ENCODE assay signal across 9 mouse cellular contexts in genomic region chr1:119087539-119087938, GRCm38 (mm10). TPM values are rescaled to one million over a fixed set of nuclear protein-coding genes. Genes with fewer than 3 reads are reported as not detected.
A peak's percentile ranks its signal among the peaks of the same experiment; 100 is the strongest.
DNase-seq lines count a peak whose midpoint lies in the region; ATAC-seq lines count a peak whose summit lies in the region.
"Had no signal": no experiment of that assay in that cellular context is flagged by ENCODE, and none has a peak within 500 bp of the region (broad histone marks: within the 10 kb centered on the region; RNA-seq: fewer than 3 reads in every experiment).

No protein-coding gene starts in this region.

- H3K4me2 ChIP-seq in liver, embryonic 13.5 days, result no peak overlapping the region
- H3K4me2 ChIP-seq in neural tube, embryonic 12.5 days (replicated peaks), result no peak overlapping the region
- H3K4me2 ChIP-seq: heart, embryonic 13.5 days had no signal

- WGBS in liver, embryonic 13.5 days (ENCODE audit: insufficient replicate concordance), result 9% methylated on average over 3 of the region's 3 CpGs
- 14% methylated on average over 3 of the region's 3 CpGs for WGBS in neural tube, embryonic 12.5 days

- no peaks in the 10 kb centered on the region for H3K27me3 ChIP-seq in liver, embryonic 13.5 days
- H3K27me3 ChIP-seq in neural tube, embryonic 12.5 days (replicated peaks), result no peaks in the 10 kb centered on the region; the same call in 1 of the 2 replicates

- H3K27ac ChIP-seq in liver, embryonic 13.5 days, result no peak overlapping the region
- H3K27ac ChIP-seq in neural tube, embryonic 12.5 days, result no peak overlapping the region
- H3K27ac ChIP-seq: heart, embryonic 13.5 days had no signal

- peaks cover 6% of the 10 kb centered on the region for H3K4me1 ChIP-seq in liver, embryonic 13.5 days (replicated peaks)
- H3K4me1 ChIP-seq in neural tube, embryonic 12.5 days, result no peaks in the 10 kb centered on the region

- H3K4me3 ChIP-seq in liver, embryonic 13.5 days (replicated peaks), result no peak overlapping the region
- H3K4me3 ChIP-seq in neural tube, embryonic 12.5 days, result no peak overlapping the region
- H3K4me3 ChIP-seq: heart, embryonic 13.5 days had no signal

- peak; percentile 32 for DNase-seq in CD4-positive helper T cell, adult 2 months (ENCODE audit: low read depth, low spot score)
- DNase-seq in adrenal gland, adult 8-10 months, result peak; percentile 59
- DNase-seq in embryo, embryonic 11 days, result peak; percentile 83
- peak; percentile 72 to 91 for DNase-seq in heart, adult 18-20 months
- DNase-seq in kidney, postnatal 10 days, result peak; percentile 87
- peak; percentile 26 for DNase-seq in liver, embryonic 13.5 days
- peak; percentile 78 for DNase-seq in thymus, postnatal 0 days (ENCODE audit: low spot score)

- ATAC-seq in liver, embryonic 13.5 days (ENCODE audit: low read depth), result 0 out of 2 replicates have a peak, but pooled peaks have one; percentile 55
- peak; percentile 25; the same call in 1 of the 2 replicates for ATAC-seq in neural tube, embryonic 12.5 days (ENCODE audit: low FRiP score, low read depth)

- H3K9me3 ChIP-seq in liver, embryonic 13.5 days (replicated peaks), result no peaks in the 10 kb centered on the region
- no peaks in the 10 kb centered on the region for H3K9me3 ChIP-seq in neural tube, embryonic 12.5 days
- H3K9me3 ChIP-seq: heart, embryonic 13.5 days had no signal

- no peak overlapping the region for H3K9ac ChIP-seq in liver, embryonic 13.5 days
- no peak overlapping the region for H3K9ac ChIP-seq in neural tube, embryonic 12.5 days
- H3K9ac ChIP-seq: heart, embryonic 13.5 days had no signal

- no peaks in the 10 kb centered on the region for H3K36me3 ChIP-seq in liver, embryonic 13.5 days
- H3K36me3 ChIP-seq in neural tube, embryonic 12.5 days, result no peaks in the 10 kb centered on the region
- H3K36me3 ChIP-seq: heart, embryonic 13.5 days had no signal

RNA-seq across cellular contexts. Expression of gene Gli2, which starts 34.1 kb away (rescaled TPM):
- total RNA-seq in adrenal gland, adult 8-10 months (2022), result 1 to 10 TPM in 3 of 4 experiments, under 1 TPM in 1; 0.91 to 1.9 (median 1.3) TPM
- total RNA-seq in heart, adult 18-20 months (2021), result 1 to 10 TPM; 1.0 to 1.2 TPM
- 0.22 and 0.75 TPM in 2 replicates for polyA plus RNA-seq in liver, embryonic 13.5 days (2015; fragmentation: Nextera tagmentation; extraction: Ambion mirVana)
- 5.6 and 6.6 TPM in 2 replicates for polyA plus RNA-seq in neural tube, embryonic 12.5 days (2016; fragmentation: Nextera tagmentation; extraction: Ambion mirVana)
- 0.66 and 0.68 TPM in 2 replicates for polyA plus RNA-seq in thymus, postnatal 0 days (2015; fragmentation: Nextera tagmentation; extraction: Ambion mirVana)

Comparison
In these comparisons a context has a peak if more than half of its experiments do, and no peak if none do; other contexts are left out.
1. DNase-seq: peak in every context shown above with its lines; median percentile 87 in kidney, postnatal 10 days; 83 in embryo, embryonic 11 days; 82 in heart, adult 18-20 months; 78 in thymus, postnatal 0 days; 59 in adrenal gland, adult 8-10 months; 32 in CD4-positive helper T cell, adult 2 months; 26 in liver, embryonic 13.5 days.